Mouse (Mus musculus) forebrain, embryonic 13.5 days (tissue): Measurements from ENCODE around the gene Apbb2. TPM values are rescaled to one million over a fixed set of nuclear protein-coding genes. Genes with fewer than 3 reads are reported as not detected.

ENCODE experiments used
- ATAC-seq: fragments of 200-750 bp; cut with Nextera tagmentation; 2 replicates; pipeline ENCODE4 v1.8.0; 2017
- H3K27ac ChIP-seq: fragments of 300-500 bp; sonication (generic); 2 replicates; pipeline ENCODE4 v1.5.1; 2015; ENCODE audit warnings: inconsistent platforms, mild to moderate bottlenecking, moderate library complexity
- H3K27me3 ChIP-seq: fragments of 300-500 bp; sonication (generic); 2 replicates; pipeline ENCODE4 v1.6.1; 2015; ENCODE audit warnings: mild to moderate bottlenecking, inconsistent platforms
- H3K36me3 ChIP-seq: fragments of 300-500 bp; sonication (generic); 2 replicates; pipeline ENCODE4 v1.6.1; 2015; ENCODE audit warnings: mild to moderate bottlenecking, inconsistent platforms; ENCODE audit not compliant: poor library complexity, severe bottlenecking
- H3K4me1 ChIP-seq: fragments of 300-500 bp; sonication (generic); 2 replicates; pipeline ENCODE4 v1.6.1; 2015; ENCODE audit warnings: inconsistent platforms
- H3K4me2 ChIP-seq: fragments of 300-500 bp; sonication (generic); 2 replicates; pipeline ENCODE4 v1.6.1; 2015; ENCODE audit warnings: inconsistent platforms, mild to moderate bottlenecking, moderate library complexity
- H3K4me3 ChIP-seq: fragments of 300-500 bp; sonication (generic); 2 replicates; pipeline ENCODE4 v1.5.1; 2015; ENCODE audit warnings: mild to moderate bottlenecking, inconsistent platforms
- H3K9ac ChIP-seq: fragments of 300-500 bp; sonication (generic); 2 replicates; pipeline ENCODE4 v1.6.1; 2015; ENCODE audit warnings: mild to moderate bottlenecking, inconsistent platforms
- H3K9me3 ChIP-seq: fragments of 300-500 bp; sonication (generic); replicated peaks from 2 replicates; pipeline ENCODE4 v1.6.1; 2016; ENCODE audit warnings: inconsistent platforms
- WGBS: fragments of 180-500 bp; shearing (Covaris S2); methylation state at CpG from one replicate; pipeline ENCODE4 v1.1.7; 2015; 5-methylcytosine and 5-hydroxymethylcytosine counted together
- polyA plus RNA-seq: library from polyadenylated mRNA; unstranded; fragments of >200 nt; fragmentation: Nextera tagmentation; extraction: Ambion mirVana; gene quantifications from 2 replicates; pipeline ENCODE4 v1.2.1, GENCODE M21; 2015

Gene Apbb2
- polyA plus RNA-seq, 1 experiment from 2014 or later = 63.0 TPM

DNA sequence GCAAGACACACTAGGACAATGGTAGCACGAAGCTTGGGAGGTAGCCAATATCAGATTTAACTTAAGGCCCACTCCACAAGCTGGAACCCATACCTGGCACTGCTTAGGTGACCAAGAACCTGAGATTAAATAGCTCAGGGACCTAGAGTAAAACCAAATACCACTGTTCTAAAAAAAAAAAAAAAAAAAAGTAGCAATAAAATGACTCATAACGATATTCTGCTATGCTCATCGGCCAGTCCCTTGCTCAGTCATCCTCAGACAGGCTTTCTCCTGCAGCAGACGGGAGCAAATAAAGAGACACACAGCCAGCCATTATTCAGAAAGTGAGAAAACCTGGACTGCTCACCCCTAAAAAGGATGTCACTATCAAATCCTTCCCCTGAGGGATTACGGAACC, 47.9 kb downstream of the Apbb2 start:
- WGBS = 94% methylated on average over 5 of the region's 5 CpGs
- Histone ChIP-seq H3K4me2 (no peak overlapping the region), H3K27ac (no peak overlapping the region), H3K4me1 (peaks cover 22% of the 10 kb centered on the region), H3K9me3 (no peaks in the 10 kb centered on the region), H3K4me3 (no peak overlapping the region), H3K27me3 (no peaks in the 10 kb centered on the region), H3K9ac (no peak overlapping the region), H3K36me3 (no peaks in the 10 kb centered on the region)
- no peak for ATAC-seq

DNA sequence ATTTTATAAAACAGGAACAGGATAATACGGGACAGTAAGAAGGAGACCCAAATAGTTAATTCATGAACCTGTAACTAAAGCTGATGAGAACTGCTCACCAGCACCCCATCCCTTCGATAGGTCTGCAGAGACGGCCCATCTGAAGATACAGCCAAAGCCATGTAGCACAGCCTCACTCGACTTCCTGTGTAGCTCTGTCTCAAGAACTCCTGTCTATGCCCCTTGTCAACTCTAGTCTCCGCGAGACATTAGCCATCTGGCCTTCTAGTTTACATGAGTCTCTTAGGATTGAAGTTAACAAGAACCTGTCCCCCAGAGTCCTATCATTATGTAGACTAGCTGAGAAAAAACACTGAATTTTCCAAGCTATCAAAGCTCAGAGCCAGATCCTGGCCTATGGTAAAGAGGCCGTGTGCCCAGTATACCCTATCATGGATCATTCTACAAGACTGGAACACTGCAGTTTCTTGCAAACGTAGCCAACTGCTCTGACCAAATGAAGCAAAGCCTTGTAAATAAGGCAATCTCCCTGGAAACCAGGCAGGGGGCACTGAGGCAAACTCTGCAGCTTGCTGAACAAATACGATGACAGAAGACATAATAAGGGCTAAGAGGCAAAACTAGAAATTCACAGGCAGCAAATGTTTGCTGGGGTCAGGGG, 49.3 kb downstream of the Apbb2 start:
- WGBS = 77% methylated on average over 9 of the region's 9 CpGs
- no peak overlapping the region for H3K9ac ChIP-seq
- H3K27ac ChIP-seq = no peak overlapping the region
- H3K4me1 ChIP-seq = peaks cover 22% of the 10 kb centered on the region
- H3K9me3 ChIP-seq = no peaks in the 10 kb centered on the region
- no peak for ATAC-seq
- H3K27me3 ChIP-seq = no peaks in the 10 kb centered on the region
- H3K4me2 ChIP-seq = no peak overlapping the region
- H3K4me3 ChIP-seq = no peak overlapping the region
- no peaks in the 10 kb centered on the region for H3K36me3 ChIP-seq

DNA sequence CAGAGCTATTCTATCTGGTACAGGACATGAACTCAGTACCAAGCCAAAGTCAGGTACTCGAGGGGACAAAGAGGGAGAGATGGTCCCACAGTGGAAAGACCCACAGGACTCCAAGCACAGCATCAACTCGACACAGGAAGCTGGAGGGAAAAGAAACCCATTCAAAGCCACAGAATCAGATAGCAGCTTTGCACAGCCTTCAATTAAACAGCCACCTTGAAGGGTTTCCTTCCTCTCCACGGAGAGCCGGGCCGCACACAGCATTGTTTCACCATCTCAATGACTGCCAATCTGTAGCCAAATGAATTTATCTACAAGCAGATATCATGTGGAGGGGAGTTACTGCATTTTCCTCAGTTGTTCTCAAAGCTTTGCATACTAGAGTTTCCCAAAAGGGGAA, 50.6 kb downstream of the Apbb2 start:
- WGBS = 70% methylated on average over 5 of the region's 5 CpGs
- H3K27me3 ChIP-seq = no peaks in the 10 kb centered on the region
- no peak overlapping the region for H3K9ac ChIP-seq
- no peak overlapping the region for H3K4me3 ChIP-seq
- no peak overlapping the region for H3K27ac ChIP-seq
- no peaks in the 10 kb centered on the region for H3K9me3 ChIP-seq
- H3K36me3 ChIP-seq = no peaks in the 10 kb centered on the region
- no peak for ATAC-seq
- H3K4me1 ChIP-seq = peaks cover 16% of the 10 kb centered on the region
- H3K4me2 ChIP-seq = no peak overlapping the region

DNA sequence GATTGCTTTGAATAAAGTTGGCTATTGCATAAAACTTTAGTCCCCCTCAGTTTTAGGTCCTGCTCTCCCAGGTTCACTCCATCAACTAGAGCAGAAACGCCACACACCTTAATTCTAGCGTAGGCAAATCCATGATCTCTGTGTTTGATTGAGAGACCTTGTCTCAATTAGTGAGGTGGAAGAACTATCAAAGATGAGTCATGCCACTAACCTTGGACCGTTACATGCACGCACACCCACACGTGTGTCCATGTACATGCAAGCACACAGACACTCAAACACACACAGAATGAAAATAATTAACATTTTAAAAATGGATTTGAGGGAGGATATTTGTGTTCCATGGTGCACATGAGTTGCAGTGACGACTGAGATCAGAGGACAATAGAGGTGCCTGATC, 51.2 kb downstream of the Apbb2 start:
- Histone ChIP-seq H3K36me3 (no peaks in the 10 kb centered on the region), H3K27ac (no peak overlapping the region), H3K9me3 (no peaks in the 10 kb centered on the region), H3K4me3 (no peak overlapping the region), H3K9ac (no peak overlapping the region), H3K4me2 (no peak overlapping the region), H3K4me1 (peaks cover 15% of the 10 kb centered on the region), H3K27me3 (no peaks in the 10 kb centered on the region)
- ATAC-seq = no peak
- 93% methylated on average over 6 of the region's 6 CpGs for WGBS

DNA sequence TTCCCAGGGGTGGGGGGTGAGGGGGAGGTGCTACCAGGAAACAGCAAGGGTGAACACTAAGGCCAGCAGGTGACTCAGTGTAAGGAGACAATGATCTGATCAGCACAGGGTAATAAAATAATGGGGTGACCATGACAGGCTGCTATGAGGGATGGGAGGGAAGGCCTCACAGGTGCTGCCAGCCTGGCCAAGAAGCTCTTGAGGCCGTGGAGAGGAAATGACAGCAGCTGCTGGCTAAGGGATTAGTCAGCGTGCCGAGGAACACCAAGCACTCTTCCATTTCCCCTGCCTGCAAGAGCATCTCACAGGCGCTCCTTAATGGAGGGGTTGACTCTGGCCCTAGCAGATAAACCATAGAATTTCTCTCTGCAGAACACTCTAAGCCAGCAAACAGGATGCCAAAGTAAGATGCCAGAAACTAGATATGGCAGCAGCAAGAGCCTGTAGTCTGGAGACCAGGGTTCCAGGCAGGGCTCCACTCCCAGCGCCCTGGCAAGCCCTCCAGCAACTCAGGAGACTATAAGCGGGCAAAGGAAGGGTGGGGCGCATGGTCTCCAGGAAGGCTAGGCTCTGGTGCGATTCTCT, 58.9 kb downstream of the Apbb2 start:
- no peak for ATAC-seq
- WGBS = 66% methylated on average over 8 of the region's 8 CpGs

DNA sequence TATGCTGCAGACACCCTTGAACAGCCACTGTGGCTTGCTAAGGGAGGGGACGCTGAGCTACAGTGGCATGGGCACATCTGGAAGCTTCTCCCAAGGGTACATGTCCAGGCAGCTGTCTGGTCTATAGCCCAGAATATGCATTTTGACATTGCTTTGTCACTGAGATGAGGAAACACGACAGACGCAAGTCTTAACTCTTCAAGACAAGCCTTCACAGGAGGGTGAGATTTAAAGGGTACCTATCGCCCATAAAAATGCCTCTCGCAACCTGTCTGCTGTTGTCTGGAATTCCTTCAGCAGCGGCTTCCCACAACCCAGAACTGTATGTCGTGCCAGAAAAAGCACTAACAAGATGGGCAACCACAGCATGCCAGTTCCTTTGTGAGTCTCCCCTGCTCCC, 60.5 kb downstream of the Apbb2 start:
- ATAC-seq = no peak
- H3K36me3 ChIP-seq = no peaks in the 10 kb centered on the region
- H3K9ac ChIP-seq = no peak overlapping the region
- no peak overlapping the region for H3K4me3 ChIP-seq
- peaks cover 17% of the 10 kb centered on the region for H3K4me1 ChIP-seq
- WGBS = 92% methylated on average over 7 of the region's 7 CpGs
- no peaks in the 10 kb centered on the region for H3K27me3 ChIP-seq
- H3K4me2 ChIP-seq = no peak overlapping the region
- H3K9me3 ChIP-seq = no peaks in the 10 kb centered on the region
- H3K27ac ChIP-seq = no peak overlapping the region

More for the DNA sequence above, 58.9 kb downstream of the Apbb2 start:
- H3K4me1 ChIP-seq = peaks cover 14% of the 10 kb centered on the region
- H3K4me2 ChIP-seq = no peak overlapping the region
- H3K27me3 ChIP-seq = no peaks in the 10 kb centered on the region
- no peaks in the 10 kb centered on the region for H3K9me3 ChIP-seq
- H3K27ac ChIP-seq = no peak overlapping the region
- no peak overlapping the region for H3K4me3 ChIP-seq
- H3K36me3 ChIP-seq = no peaks in the 10 kb centered on the region
- no peak overlapping the region for H3K9ac ChIP-seq

DNA sequence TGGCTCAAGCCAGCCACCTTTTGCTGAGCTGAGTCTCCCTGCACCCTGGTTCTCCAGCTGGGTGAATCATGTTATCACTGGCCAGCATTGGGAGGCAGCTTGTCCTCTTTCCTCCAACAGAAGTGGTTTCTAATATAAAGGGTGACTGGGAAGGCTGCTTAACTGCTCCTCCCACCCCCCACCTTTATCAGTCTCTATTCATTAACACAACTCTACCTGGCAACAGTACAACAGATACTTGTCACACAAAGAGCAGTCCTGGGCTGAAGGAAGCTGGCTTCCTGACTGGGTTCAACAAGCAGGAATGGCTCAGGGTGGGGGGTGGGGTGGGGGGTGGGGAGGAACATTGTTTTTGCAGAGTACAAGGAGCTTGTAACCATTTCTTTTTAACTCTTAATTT, 64.7 kb downstream of the Apbb2 start:
- H3K9ac ChIP-seq = no peak overlapping the region
- H3K27me3 ChIP-seq = no peaks in the 10 kb centered on the region
- H3K4me3 ChIP-seq = no peak overlapping the region
- 0 out of 2 replicates have a peak, but pooled peaks cover 1% of the 10 kb centered on the region for H3K36me3 ChIP-seq
- H3K9me3 ChIP-seq = 0 out of 2 replicates have a peak, but pooled peaks cover 1% of the 10 kb centered on the region
- H3K4me1 ChIP-seq = 0 out of 2 replicates have a peak, but pooled peaks cover 3% of the 10 kb centered on the region
- ATAC-seq = no peak
- H3K4me2 ChIP-seq = no peak overlapping the region
- H3K27ac ChIP-seq = no peak overlapping the region

DNA sequence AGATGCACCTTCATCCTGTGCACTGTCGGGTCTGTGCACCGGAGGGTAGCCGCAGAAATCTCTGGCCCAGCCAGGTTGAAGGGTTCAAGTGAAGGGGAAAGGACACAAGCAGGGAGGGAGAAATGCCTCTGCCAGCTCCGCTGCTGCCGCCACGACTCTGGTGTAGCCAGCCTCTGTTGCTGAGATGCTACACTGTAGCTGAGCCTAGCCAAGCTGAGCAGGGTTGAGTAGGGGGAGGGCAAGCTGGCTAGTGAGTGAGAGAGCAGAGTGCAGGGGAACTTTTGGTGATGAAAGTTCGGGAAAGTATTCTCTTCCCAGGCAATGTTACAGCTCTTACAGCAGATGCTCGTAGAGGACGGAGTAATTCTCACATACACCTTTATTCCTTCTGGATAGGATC, 66.3 kb downstream of the Apbb2 start:
- Histone ChIP-seq H3K27me3 (no peaks in the 10 kb centered on the region), H3K4me2 (no peak overlapping the region), H3K27ac (no peak overlapping the region), H3K9me3 (peaks cover 15% of the 10 kb centered on the region; the same call in 1 of the 2 replicates), H3K36me3 (peaks cover 4% of the 10 kb centered on the region; the same call in 1 of the 2 replicates), H3K9ac (no peak overlapping the region), H3K4me3 (no peak overlapping the region), H3K4me1 (peaks cover 6% of the 10 kb centered on the region; the same call in 1 of the 2 replicates)
- WGBS = 70% methylated on average over 9 of the region's 9 CpGs
- ATAC-seq = no peak

DNA sequence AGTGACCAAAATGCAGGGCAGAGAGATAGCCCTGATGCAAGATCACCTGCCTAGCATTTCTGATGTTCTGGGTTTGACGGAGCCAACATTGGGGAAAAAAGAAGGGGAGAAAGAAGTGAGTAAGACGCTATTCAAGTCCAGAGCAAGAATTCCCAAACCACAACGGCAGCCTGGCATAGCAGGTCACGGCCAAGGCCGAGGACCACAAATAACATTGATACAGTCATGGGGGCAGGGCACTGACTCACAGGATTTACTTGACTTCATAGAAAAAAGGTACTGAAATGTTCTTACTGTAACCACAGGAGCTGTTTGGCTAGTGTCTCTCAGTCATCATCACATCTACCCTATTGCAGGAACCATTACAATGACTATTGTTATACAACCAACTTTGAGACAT, 68.3 kb downstream of the Apbb2 start:
- Histone ChIP-seq H3K9me3 (peaks cover 16% of the 10 kb centered on the region; the same call in 1 of the 2 replicates), H3K4me2 (no peak overlapping the region), H3K4me1 (peaks cover 24% of the 10 kb centered on the region), H3K27ac (no peak overlapping the region), H3K27me3 (no peaks in the 10 kb centered on the region), H3K4me3 (no peak overlapping the region), H3K36me3 (peaks cover 4% of the 10 kb centered on the region; the same call in 1 of the 2 replicates), H3K9ac (no peak overlapping the region)
- no peak for ATAC-seq
- WGBS = 96% methylated on average over 5 of the region's 5 CpGs

DNA sequence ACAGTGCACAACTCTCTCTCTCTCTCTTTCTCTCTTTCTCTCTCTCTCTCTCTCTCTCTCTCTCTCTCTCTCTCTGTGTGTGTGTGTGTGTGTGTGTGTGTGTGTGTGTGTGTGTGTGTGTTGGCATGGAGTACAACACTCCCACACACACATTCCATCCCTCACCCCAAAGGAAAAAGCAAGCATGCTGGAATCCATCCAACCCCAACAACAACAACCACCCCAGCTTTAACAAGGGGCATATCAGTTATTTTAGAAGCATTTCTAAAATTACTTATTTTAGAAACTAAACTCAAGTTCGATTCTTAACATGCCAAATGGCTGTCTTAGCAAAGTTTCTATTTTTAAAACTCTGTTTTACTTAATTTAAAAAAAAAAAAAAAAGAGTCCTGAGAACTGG, 68.9 kb downstream of the Apbb2 start:
- WGBS = 86% methylated on average over 1 of the region's 1 CpGs

DNA sequence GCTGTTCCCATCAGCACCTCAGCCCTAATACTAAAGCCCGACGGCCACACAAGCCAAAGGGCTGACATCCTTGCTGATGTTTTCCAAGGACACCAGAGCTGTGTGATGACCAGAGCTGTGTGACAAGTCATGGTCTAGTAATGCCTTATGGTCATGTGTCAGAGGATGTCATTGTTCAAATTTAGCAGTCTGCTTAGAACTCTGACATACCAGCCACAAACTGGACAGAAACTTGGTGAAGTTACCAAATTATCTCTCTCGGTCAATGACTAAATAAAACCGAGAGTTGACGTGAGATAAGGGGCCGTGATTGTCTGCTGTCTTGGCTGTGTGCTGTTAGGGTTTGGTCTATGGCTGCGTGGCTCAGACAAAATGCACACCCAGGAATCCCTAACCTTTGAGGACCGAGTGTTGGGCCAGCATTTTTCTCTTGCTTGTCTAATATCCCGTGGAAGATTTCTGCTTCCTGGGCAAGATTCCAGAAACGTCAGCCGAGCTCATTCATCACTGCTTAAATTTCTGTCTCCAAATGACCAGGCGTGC, 71.5 kb downstream of the Apbb2 start:
- Histone ChIP-seq H3K27me3 (no peaks in the 10 kb centered on the region), H3K4me1 (peaks cover 34% of the 10 kb centered on the region), H3K9me3 (peaks cover 16% of the 10 kb centered on the region; the same call in 1 of the 2 replicates), H3K4me3 (no peak overlapping the region), H3K9ac (no peak overlapping the region), H3K27ac (no peak overlapping the region), H3K4me2 (no peak overlapping the region), H3K36me3 (peaks cover 4% of the 10 kb centered on the region; the same call in 1 of the 2 replicates)
- ATAC-seq = no peak
- 83% methylated on average over 12 of the region's 12 CpGs for WGBS

More for the DNA sequence above, 68.9 kb downstream of the Apbb2 start:
- H3K27ac ChIP-seq = no peak overlapping the region
- no peaks in the 10 kb centered on the region for H3K27me3 ChIP-seq
- H3K9me3 ChIP-seq = peaks cover 16% of the 10 kb centered on the region; the same call in 1 of the 2 replicates
- no peak overlapping the region for H3K4me3 ChIP-seq
- H3K36me3 ChIP-seq = peaks cover 4% of the 10 kb centered on the region; the same call in 1 of the 2 replicates
- H3K9ac ChIP-seq = no peak overlapping the region
- no peak overlapping the region for H3K4me2 ChIP-seq
- no peak for ATAC-seq
- peaks cover 26% of the 10 kb centered on the region for H3K4me1 ChIP-seq

DNA sequence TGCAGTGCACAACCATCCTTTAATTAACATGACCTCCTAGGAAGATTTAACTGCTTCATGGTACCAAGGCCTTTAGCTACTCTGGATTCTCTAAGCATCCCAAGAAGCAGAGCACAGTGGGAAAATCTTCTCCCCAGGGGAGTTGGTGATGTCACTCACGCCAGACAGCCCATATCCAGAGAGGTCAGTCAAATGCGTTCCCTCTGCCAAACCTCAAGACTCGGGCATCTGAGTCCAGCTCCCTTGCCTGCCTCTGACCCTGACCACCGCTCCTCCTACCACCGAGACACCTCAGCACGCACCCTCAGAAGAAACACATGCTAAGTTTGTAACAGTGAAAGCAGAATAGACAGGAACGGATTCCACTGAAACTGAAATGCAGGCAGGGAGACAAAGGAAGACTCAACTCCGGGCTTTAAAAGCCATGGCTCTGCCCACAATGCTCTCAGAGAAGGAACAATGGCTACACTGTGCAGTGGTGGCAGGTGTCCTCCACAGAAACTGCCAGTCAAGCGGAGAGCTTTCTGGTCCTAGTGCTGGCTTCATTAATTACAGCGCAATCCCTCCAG, 72.9 kb downstream of the Apbb2 start:
- Histone ChIP-seq H3K4me3 (0 out of 2 replicates have a peak overlapping the region, but pooled peaks have one; percentile 3), H3K4me1 (peaks cover 34% of the 10 kb centered on the region), H3K36me3 (peaks cover 4% of the 10 kb centered on the region; the same call in 1 of the 2 replicates), H3K27me3 (no peaks in the 10 kb centered on the region), H3K4me2 (peak overlapping the region; percentile 37), H3K9me3 (peaks cover 16% of the 10 kb centered on the region; the same call in 1 of the 2 replicates), H3K9ac (peak overlapping the region; percentile 43; the same call in 1 of the 2 replicates), H3K27ac (peak overlapping the region; percentile 79)
- ATAC-seq = peak; percentile 89
- 3% methylated on average over 10 of the region's 10 CpGs for WGBS
